Mouse (Mus musculus) embryonic facial prominence, embryonic 15.5 days (tissue): ENCODE results near the gene Ddb2. TPM values are rescaled to one million over a fixed set of nuclear protein-coding genes. Genes with fewer than 3 reads are reported as not detected.

Experiments
- ATAC-seq: fragments of 200-750 bp; cut with Nextera tagmentation; 2 replicates; pipeline ENCODE4 v1.8.0; 2017; ENCODE audit warnings: low read depth, moderate TSS enrichment; ENCODE audit not compliant: insufficient number of reproducible peaks, low FRiP score, low TSS enrichment
- H3K27ac ChIP-seq: fragments of 300-500 bp; sonication (generic); replicated peaks from 2 replicates; pipeline ENCODE4 v1.5.1; 2015; ENCODE audit warnings: mild to moderate bottlenecking, inconsistent platforms
- H3K27me3 ChIP-seq: fragments of 300-500 bp; sonication (generic); 2 replicates; pipeline ENCODE4 v1.6.1; 2015; ENCODE audit warnings: inconsistent platforms
- H3K36me3 ChIP-seq: fragments of 300-500 bp; sonication (generic); 2 replicates; pipeline ENCODE4 v1.6.1; 2015; ENCODE audit warnings: mild to moderate bottlenecking, inconsistent platforms
- H3K4me1 ChIP-seq: fragments of 300-500 bp; sonication (generic); 2 replicates; pipeline ENCODE4 v1.6.1; 2015; ENCODE audit warnings: inconsistent platforms
- H3K4me2 ChIP-seq: fragments of 300-500 bp; sonication (generic); replicated peaks from 2 replicates; pipeline ENCODE4 v1.6.1; 2015; ENCODE audit warnings: mild to moderate bottlenecking, inconsistent platforms
- H3K4me3 ChIP-seq: fragments of 300-500 bp; sonication (generic); replicated peaks from 2 replicates; pipeline ENCODE4 v1.5.1; 2015; ENCODE audit warnings: mild to moderate bottlenecking, inconsistent platforms
- H3K9ac ChIP-seq: fragments of 300-500 bp; sonication (generic); 2 replicates; pipeline ENCODE4 v1.6.1; 2015; ENCODE audit warnings: inconsistent platforms
- H3K9me3 ChIP-seq: fragments of 300-500 bp; sonication (generic); replicated peaks from 2 replicates; pipeline ENCODE4 v1.6.1; 2016; ENCODE audit warnings: inconsistent platforms
- WGBS: fragments of 180-500 bp; shearing (Covaris S2); methylation state at CpG from one replicate; pipeline ENCODE4 v1.1.7; 2015; 5-methylcytosine and 5-hydroxymethylcytosine counted together
- polyA plus RNA-seq: library from polyadenylated mRNA; unstranded; fragments of >200 nt; fragmentation: Nextera tagmentation; extraction: Ambion mirVana; gene quantifications from 2 replicates; pipeline ENCODE4 v1.2.1, GENCODE M21; 2015

Ddb2 gene
- polyA plus RNA-seq, 1 experiment from 2014 or later: 18.7 TPM

DNA sequence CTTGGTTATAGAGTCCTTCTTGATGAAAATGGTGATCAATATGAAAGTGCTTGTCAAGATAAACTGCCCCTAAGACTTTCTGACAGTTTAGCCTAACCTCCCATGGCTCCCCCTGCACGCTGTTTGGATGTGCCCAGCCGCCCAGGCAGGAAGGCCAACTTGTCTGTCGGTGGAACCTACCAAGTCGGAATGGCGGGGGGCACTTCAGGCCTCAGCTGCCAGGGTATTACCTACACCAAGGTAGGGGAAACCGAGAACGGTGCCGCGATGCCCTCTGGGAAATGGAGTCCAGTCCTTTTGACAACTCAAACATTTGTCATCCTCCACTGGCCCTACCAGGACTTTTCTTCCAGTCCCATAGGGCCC is 53.7 kb downstream of the Ddb2 start:
- H3K27me3 ChIP-seq: no peaks in the 10 kb centered on the region
- under 1% methylated on average over 9 of the region's 9 CpGs for WGBS
- H3K9me3 ChIP-seq: no peaks in the 10 kb centered on the region
- peak; percentile 92 for ATAC-seq
- H3K4me3 ChIP-seq: peak overlapping the region; percentile 71
- H3K27ac ChIP-seq: peak overlapping the region; percentile 86
- H3K9ac ChIP-seq: peak overlapping the region; percentile 57
- H3K4me1 ChIP-seq: peaks cover 20% of the 10 kb centered on the region
- peaks cover under 1% of the 10 kb centered on the region; the same call in 1 of the 2 replicates for H3K36me3 ChIP-seq
- peak overlapping the region; percentile 78 for H3K4me2 ChIP-seq

DNA sequence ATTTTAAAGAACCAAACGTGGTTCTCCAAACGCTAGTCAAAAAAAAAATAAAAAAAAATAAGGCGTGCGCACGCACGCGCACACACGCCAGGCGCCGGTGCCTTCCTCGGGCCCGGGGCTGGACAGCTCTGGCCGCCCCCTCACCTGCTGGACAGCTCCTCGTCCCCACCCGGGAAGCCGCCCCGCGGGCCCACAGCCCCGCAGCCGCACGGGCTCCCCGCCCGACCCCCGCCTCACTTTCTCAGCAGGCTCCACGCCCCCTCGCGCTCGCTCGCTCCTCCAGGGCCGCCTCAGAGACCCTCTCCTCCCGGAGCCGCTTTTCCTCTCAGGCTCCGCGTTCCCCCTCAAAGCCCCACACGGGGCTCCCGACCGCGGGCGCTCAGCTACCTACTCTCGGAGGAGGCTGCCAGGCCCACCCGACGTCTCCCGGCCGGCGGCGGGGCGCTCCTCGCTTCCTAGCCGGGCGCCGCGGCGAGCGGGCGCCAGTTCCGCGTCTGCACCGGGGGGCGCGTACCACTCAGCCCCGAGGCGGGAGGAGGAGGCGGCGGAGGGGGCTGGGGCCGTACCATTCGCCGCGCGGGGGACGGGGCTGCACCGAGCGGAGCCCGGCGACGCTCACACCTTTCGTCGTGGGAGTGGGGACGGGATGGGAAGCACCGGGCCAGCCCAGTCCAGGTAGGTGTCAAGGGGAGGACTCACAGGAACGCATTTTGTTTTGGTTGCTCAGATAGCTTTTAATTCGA is 54.2 kb downstream of the Ddb2 start:
- Histone ChIP-seq H3K4me1 (peaks cover 20% of the 10 kb centered on the region), H3K36me3 (peaks cover 6% of the 10 kb centered on the region; the same call in 1 of the 2 replicates), H3K9me3 (no peaks in the 10 kb centered on the region), H3K9ac (peak overlapping the region; percentile 57), H3K4me2 (peak overlapping the region; percentile 78), H3K27ac (peak overlapping the region; percentile 86), H3K27me3 (no peaks in the 10 kb centered on the region), H3K4me3 (peak overlapping the region; percentile 71)
- WGBS: under 1% methylated on average over 81 of the region's 81 CpGs
- ATAC-seq: peak; percentile 93

DNA sequence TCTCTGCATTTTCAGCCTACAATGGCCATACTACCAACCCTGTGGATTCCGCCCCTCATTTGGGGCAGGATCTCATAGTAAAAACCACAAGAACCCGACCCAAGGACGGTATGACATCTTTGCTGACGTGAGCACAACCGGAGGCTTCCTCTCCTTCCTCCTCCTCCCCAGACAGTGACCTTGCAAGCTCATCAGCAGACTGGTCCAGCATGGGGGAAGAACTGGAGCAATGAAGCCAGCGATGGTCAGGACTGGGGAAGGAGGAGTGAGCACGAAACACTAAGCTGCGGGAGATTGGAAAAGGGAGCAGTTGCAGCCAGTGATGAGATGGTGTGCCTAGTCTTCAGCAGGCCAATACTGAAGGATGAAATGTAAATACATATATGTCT is 54.8 kb downstream of the Ddb2 start:
- 9% methylated on average over 8 of the region's 8 CpGs for WGBS
- peak overlapping the region; percentile 71 for H3K4me3 ChIP-seq
- peak overlapping the region; percentile 78 for H3K4me2 ChIP-seq
- H3K27ac ChIP-seq: peak overlapping the region; percentile 86; the same call in 1 of the 2 replicates
- no peaks in the 10 kb centered on the region for H3K9me3 ChIP-seq
- H3K36me3 ChIP-seq: peaks cover 7% of the 10 kb centered on the region; the same call in 1 of the 2 replicates
- ATAC-seq: no peak
- H3K4me1 ChIP-seq: peaks cover 20% of the 10 kb centered on the region
- H3K27me3 ChIP-seq: no peaks in the 10 kb centered on the region
- peak overlapping the region; percentile 57; the same call in 1 of the 2 replicates for H3K9ac ChIP-seq

DNA sequence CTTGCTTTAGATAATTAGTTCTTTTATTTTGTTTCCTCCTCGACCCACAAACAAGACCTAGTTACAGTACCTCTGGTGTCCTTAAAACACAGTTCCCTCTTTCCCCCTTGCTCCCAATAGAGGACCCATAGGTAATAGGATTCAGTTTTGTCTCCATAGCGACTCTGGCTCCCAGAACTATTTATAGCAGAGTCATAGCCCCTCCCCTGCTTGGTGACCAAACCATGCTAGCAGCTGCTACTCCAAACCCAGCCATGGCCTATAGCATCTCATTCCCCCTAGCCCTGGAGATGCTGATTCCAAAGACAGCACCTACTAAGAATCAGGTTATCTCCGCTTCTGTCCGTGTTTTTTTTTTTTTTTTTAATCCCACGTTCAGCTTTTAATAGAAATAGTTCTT is 56.1 kb downstream of the Ddb2 start:
- H3K4me1 ChIP-seq: peaks cover 20% of the 10 kb centered on the region
- no peak overlapping the region for H3K9ac ChIP-seq
- no peak overlapping the region for H3K4me3 ChIP-seq
- no peaks in the 10 kb centered on the region for H3K27me3 ChIP-seq
- no peaks in the 10 kb centered on the region for H3K9me3 ChIP-seq
- no peak overlapping the region for H3K27ac ChIP-seq
- 69% methylated on average over 5 of the region's 5 CpGs for WGBS
- peaks cover 20% of the 10 kb centered on the region for H3K36me3 ChIP-seq
- H3K4me2 ChIP-seq: no peak overlapping the region
- no peak for ATAC-seq

DNA sequence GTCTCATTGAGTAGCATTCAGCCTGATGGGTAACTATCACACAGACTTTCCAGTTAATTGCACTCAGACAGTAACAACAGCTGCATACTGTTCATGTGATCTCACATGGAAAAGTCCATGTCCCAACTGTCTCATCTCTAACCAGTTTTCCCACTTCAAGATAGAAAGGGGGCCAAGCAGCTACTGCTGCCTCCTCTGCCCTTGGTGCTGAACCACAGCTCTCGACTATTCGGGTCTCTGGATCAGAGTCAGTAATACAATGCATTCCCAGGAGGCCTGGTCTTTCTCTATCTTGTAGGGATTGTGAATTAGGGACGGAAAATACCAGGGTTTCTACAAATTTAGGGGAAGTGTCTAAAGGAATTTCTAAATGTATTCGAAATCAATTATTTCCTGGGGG is 57.0 kb downstream of the Ddb2 start:
- Histone ChIP-seq H3K9ac (no peak overlapping the region), H3K27ac (no peak overlapping the region), H3K4me3 (no peak overlapping the region), H3K9me3 (no peaks in the 10 kb centered on the region), H3K4me2 (no peak overlapping the region), H3K36me3 (peaks cover 24% of the 10 kb centered on the region), H3K4me1 (peaks cover 20% of the 10 kb centered on the region), H3K27me3 (no peaks in the 10 kb centered on the region)
- ATAC-seq: no peak
- 41% methylated on average over 4 of the region's 4 CpGs for WGBS

DNA sequence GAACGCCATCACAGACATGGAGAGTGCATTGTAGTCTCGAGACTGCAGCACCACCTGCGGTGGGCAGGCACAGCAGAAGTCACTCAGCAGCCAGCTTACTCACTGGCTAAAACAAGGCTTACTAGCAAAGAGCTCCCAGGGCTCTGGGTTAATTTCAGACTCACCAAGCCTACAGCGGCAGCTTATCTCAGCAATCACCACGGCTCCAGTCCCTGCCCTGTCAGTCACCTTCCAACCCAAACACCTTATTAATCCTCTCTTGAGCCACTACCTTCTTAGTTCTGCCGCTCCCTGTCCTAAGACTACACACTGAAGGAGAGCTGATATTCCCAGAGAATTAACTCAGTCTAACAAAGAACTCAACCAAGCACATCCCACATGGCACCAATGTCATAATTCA is 60.5 kb downstream of the Ddb2 start:
- Histone ChIP-seq H3K27me3 (no peaks in the 10 kb centered on the region), H3K4me3 (no peak overlapping the region), H3K36me3 (peaks cover 52% of the 10 kb centered on the region), H3K27ac (no peak overlapping the region), H3K9ac (no peak overlapping the region), H3K9me3 (no peaks in the 10 kb centered on the region), H3K4me1 (0 out of 2 replicates have a peak, but pooled peaks cover 4% of the 10 kb centered on the region), H3K4me2 (no peak overlapping the region)
- ATAC-seq: no peak
- WGBS: 67% methylated on average over 6 of the region's 6 CpGs

DNA sequence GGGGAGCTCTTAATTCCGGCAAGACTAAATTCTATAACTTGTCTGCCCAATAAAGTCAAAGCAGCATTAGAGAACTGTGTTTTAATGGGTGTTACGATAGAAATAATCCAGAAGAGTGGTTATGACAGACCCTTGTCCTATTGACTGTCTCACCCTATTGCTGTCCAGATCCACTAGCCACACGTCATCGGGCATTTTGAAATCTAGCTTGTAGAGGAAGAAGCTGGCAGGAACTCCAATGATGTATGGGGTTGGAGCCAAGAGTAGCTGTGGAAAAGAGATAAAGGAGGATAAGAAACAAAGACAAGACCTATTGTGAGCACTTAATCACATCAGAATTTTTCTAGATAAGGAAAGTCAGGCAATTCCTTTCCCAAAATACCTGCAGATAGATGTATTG is 61.3 kb downstream of the Ddb2 start:
- no peaks in the 10 kb centered on the region for H3K27me3 ChIP-seq
- peaks cover 54% of the 10 kb centered on the region for H3K36me3 ChIP-seq
- H3K4me1 ChIP-seq: no peaks in the 10 kb centered on the region
- H3K9me3 ChIP-seq: no peaks in the 10 kb centered on the region
- no peak overlapping the region for H3K4me2 ChIP-seq
- H3K27ac ChIP-seq: no peak overlapping the region
- WGBS: 88% methylated on average over 4 of the region's 4 CpGs
- no peak for ATAC-seq
- H3K9ac ChIP-seq: no peak overlapping the region
- H3K4me3 ChIP-seq: no peak overlapping the region

DNA sequence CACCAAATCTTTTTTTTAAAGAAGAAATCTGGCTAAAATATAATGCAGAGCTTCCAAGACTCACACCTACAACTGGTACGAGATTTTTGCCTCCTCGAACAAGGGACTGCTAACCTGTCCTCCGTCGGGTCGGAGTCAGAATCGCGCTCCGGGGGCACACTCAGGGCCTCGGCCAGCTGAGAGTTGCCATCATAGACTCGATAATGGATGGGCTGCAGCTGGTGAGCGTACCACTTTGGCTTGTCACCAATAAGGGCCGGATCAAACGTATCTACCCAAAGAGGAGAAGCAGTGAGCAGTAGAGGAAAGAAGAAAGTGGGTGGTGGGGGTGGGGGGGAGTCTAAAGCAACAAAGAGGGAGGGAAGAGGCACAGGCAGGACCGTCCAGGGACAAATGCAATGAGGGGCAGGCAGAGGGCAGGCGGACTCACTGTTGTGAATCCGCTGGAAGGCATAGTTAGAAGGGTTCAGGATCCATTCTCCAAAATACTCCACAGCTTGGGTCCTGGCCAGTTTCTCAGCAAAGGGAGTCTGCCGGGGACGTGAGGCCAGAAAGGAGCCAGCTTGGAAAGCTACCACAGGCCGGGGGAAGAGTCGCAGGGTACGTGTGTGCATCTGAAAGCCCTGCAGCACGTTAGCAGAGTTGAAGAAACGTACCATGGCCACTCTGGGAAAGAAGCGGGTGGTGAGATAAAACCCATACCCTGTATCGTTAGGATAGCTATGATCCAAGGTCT is 67.0 kb downstream of the Ddb2 start:
- ATAC-seq: no peak
- Histone ChIP-seq H3K27me3 (no peaks in the 10 kb centered on the region), H3K4me1 (no peaks in the 10 kb centered on the region), H3K27ac (no peak overlapping the region), H3K4me2 (no peak overlapping the region), H3K9me3 (no peaks in the 10 kb centered on the region), H3K9ac (no peak overlapping the region), H3K4me3 (no peak overlapping the region), H3K36me3 (peaks cover 66% of the 10 kb centered on the region)
- 79% methylated on average over 25 of the region's 25 CpGs for WGBS

DNA sequence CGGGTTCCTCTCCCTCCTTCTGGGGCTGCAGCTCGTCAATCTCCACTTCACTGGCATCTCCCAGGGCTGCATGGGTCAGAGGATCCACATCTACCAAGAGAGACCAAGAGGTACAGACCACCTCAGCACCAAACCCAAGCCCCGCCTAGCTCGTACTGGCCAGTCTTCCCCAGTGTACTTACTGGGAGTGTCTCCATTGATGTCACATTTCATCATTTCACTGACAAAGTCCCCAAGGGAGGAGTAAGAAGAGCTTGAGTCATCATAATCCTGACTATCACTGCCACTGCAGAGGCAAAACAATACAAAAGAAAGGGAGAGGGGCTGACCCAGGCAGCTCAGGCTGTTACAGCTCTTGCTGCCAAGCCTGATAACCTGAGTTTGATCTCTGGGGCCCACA is 69.2 kb downstream of the Ddb2 start:
- Histone ChIP-seq H3K36me3 (peaks cover 59% of the 10 kb centered on the region), H3K27ac (no peak overlapping the region), H3K4me2 (no peak overlapping the region), H3K9me3 (no peaks in the 10 kb centered on the region), H3K27me3 (no peaks in the 10 kb centered on the region), H3K9ac (no peak overlapping the region), H3K4me1 (no peaks in the 10 kb centered on the region), H3K4me3 (no peak overlapping the region)
- no peak for ATAC-seq
- 60% methylated on average over 4 of the region's 4 CpGs for WGBS

DNA sequence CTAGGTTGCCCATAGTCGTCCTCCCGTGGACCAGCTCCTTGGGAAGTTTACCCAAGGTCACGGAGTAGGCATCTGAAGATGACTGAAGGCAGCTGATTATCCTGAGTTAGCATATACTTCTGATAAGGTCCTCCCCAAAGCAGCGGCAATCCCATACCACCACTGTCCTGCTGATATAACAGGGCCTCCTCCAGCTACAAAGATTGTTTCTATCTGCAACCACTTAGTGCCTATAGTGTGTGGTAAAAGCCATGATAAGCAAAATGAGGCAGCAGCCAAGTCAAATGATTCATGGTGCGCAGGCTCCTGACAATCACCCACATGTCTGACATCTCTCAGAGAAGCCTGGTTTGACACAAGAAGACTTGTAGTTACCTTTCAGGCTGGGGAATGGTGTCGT is 71.8 kb downstream of the Ddb2 start:
- no peak for ATAC-seq
- H3K27me3 ChIP-seq: no peaks in the 10 kb centered on the region
- peaks cover 59% of the 10 kb centered on the region for H3K36me3 ChIP-seq
- 90% methylated on average over 6 of the region's 6 CpGs for whole genome bisulfite sequencing
- H3K9ac ChIP-seq: no peak overlapping the region
- H3K9me3 ChIP-seq: no peaks in the 10 kb centered on the region
- H3K27ac ChIP-seq: no peak overlapping the region
- H3K4me1 ChIP-seq: no peaks in the 10 kb centered on the region
- H3K4me2 ChIP-seq: no peak overlapping the region
- H3K4me3 ChIP-seq: no peak overlapping the region

DNA sequence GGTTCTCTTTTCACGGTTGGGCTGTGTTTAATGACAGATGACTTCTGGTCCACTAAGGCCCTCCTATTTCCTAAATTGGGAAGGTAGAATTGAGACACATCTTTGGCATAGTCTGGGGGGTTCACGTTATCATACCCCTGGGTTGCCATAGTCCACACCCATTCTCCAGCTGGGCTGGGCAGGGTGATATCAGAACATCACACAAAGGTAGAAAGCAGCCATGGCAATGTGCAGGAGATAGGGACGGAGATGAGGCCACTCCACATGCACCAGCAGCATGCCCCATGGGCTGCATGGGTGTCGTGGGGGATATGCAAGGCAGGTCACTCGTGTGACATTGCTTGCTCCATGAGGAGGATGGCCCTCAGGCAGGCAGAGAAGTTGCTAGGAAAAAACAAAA is 73.2 kb downstream of the Ddb2 start:
- peaks cover 63% of the 10 kb centered on the region for H3K36me3 ChIP-seq
- H3K9ac ChIP-seq: no peak overlapping the region
- H3K4me2 ChIP-seq: no peak overlapping the region
- H3K4me1 ChIP-seq: no peaks in the 10 kb centered on the region
- no peaks in the 10 kb centered on the region for H3K9me3 ChIP-seq
- ATAC-seq: no peak
- WGBS: 81% methylated on average over 5 of the region's 5 CpGs
- H3K27ac ChIP-seq: no peak overlapping the region
- no peaks in the 10 kb centered on the region for H3K27me3 ChIP-seq
- H3K4me3 ChIP-seq: no peak overlapping the region
